Mouse (Mus musculus) kidney, postnatal 4 days (tissue): Measurements from ENCODE around the gene Sorbs1.

Source experiments
- DNase-seq, 2 experiments: peaks; one replicate each; pipeline ENCODE4 v3.0.0; 2021; ENCODE audit warnings: mixed read lengths in 2 of 2

The Sorbs1 gene

DNA sequence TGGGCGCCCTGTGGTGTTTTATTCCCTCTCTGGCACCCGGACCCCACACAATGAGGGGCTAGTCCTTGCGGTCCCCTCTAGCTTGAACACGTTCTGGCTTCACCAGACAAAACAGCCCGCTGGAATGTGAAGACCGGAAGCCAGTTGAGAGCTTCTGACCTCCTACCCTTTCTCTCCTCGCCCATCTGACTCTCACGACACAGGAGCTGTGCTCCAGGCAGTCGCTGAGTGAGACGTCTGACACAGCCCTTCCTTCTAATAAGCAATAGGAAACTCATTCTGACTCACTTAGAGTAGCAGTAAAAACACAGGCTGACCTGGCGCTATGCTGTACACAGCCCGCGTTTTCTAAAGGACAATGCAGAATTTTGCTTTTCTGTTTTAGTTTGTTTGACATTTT, 259.8 kb downstream of the Sorbs1 start:
- DNase-seq = no peak

DNA sequence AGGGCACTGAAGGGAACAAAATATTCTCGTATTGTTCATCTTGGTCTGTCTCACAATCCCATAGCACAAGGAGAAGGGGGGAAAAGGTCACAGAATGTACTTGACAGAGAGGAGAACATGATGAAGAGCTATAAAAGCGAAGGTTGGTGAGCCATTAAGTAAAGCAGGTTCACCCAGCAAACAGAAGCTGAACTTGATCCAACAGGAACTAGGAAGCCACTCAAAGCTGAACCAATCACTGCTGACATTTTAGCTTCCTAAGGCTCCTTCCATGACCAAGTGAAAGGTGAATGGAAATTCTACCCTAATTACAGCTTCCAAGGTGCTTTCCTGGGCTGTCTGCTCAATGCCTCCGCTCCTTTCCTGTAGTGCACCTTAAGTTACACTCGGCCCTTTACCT, 262.5 kb downstream of the Sorbs1 start:
- no peak for DNase-seq

DNA sequence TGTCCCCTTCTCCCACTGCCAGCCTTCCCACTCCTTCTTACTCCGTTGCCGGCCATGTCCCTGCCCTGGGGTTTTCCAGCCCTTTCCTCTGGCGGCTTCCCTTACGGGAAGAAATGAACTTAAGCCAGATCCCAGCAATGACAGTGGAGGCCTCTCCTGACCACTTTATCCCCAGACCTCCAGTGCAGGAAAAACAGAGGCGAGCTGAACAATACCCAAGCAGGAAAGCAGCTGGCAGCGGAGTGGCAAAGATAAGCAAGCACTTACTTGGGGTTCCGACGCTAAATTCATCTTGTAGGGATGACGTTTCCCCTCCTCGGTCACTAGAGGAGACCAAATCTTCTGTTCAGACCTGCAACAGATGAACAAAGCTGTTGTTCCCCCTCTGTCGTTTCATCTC, 264.2 kb downstream of the Sorbs1 start:
- no peak for DNase-seq

DNA sequence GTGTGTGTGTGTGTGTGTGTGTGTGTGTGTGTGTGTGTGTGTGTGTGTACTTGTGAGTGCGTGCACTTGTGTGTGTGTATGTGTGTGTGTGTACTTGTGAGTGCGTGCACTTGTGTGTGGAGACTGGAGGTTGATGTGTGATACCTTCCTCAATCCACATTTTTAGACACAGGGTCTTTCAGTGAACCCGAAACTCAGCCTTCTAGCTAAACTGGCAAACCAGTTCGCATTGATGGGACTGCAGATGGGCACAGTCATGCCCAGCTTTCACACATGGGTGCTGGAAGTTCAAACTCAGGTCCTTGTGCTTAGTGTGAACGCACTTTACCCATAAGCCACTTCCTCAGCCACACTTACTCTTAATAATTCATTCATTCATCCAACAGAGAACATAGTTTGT, 265.1 kb downstream of the Sorbs1 start:
- no peak for DNase-seq

DNA sequence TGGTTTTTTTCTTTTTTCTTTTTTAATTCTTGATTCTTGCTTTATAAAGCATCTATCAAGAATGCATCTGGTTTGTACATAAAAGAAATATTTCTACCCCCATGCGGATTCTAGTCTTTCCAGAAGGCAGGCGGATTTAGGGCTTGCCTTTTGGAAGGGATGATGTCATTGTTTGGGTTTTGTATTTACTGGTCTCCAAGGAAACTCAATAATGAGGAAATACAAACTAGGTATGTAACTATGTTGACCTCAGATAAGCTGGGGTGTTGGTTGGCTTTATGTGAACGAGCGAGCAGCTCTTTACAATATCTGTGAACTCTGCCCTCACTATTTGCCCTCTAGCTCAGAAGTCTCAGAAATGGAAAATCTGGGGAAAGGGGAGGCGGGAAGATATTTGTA, 266.3 kb downstream of the Sorbs1 start:
- no peak for DNase-seq

DNA sequence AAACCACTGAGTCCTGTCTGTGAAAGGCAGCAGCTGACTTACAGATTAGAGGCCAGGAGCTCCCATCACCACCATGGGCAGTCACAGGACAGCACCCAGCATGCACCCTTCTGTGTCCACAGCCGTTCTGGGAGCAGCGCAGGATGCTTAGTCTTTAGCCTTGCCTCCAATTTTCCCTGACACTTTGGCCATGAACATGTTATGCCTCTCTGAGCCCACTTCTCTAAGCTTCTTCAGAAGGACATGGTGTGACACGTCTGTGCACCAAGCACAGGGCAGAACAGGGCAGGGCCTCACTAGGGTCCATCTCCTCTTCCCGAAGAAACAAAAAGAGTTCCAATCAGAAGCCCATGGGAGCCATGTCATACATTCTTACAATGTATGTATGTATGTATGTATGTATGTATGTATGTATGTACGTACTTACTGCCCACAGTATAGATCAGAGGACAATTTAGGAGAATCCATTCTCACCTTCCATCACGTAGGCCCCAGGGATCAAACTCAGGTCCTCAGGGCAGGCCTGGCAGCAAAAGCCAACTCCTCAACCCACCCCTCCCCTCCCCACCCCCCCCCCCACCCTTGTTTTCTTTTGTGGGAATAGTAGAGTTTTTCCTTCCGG, 266.8 kb downstream of the Sorbs1 start:
- DNase-seq = no peak
